Mouse (Mus musculus) layer of hippocampus, postnatal 10 days (tissue): ENCODE measurements around the gene Ak8. TPM values are rescaled to one million over a fixed set of nuclear protein-coding genes. Genes with fewer than 3 reads are reported as not detected.

Experiments used
- microRNA-seq, 2 experiments: library from miRNA; unstranded; fragments of <30 nt; microRNA quantifications; one replicate each; pipeline ENCODE4 v1.2.0; 2021
- total RNA-seq, 2 experiments: library from RNA; stranded (reverse); gene quantifications; 2 replicates each; pipeline ENCODE4 v1.2.3; 2021

Gene Ak8
- total RNA-seq, 2 experiments from 2014 or later = 1.8 TPM

Small RNAs within 50 kb of the gene (microRNA-seq; reads per million reads assigned to microRNA genes)
- gene Mir3088 = 2.7 to 5.1 reads per million in 2 experiments

Other genes starting within 250 kb of the Ak8 start
- gene 1700007K13Rik, start 233.8 kb upstream of the Ak8 start, total RNA-seq = 1 to 10 TPM; 5.1 to 6.8 TPM
- 10 to 100 TPM; 37.2 to 37.4 TPM for gene Mrps2, start 232.1 kb upstream of the Ak8 start, total RNA-seq
- 1 to 10 TPM; 1.2 to 1.9 TPM for gene Gbgt1, start 203.3 kb upstream of the Ak8 start, total RNA-seq
- 1 to 10 TPM in 1 of 2 experiments, not detected in 1; 1.2 TPM for gene Gm10134, start 194.1 kb upstream of the Ak8 start, total RNA-seq
- gene Ralgds, start 187.0 kb upstream of the Ak8 start, total RNA-seq = 100 to 1,000 TPM; 155 to 158 TPM
- gene Cel, start 136.8 kb upstream of the Ak8 start, total RNA-seq = not detected
- 10 to 100 TPM; 19.2 to 19.5 TPM for gene Gtf3c5, start 116.4 kb upstream of the Ak8 start, total RNA-seq
- not detected for gene Gfi1b, start 78.2 kb upstream of the Ak8 start, total RNA-seq
- gene Tsc1, start 58.9 kb upstream of the Ak8 start, total RNA-seq = 10 to 100 TPM; 43.8 to 44.8 TPM
- under 1 TPM in 1 of 2 experiments, not detected in 1; 0.96 TPM for gene Spaca9, start 437 bp upstream of the Ak8 start, total RNA-seq
- gene Gtf3c4, start 140.2 kb downstream of the Ak8 start, total RNA-seq = 10 to 100 TPM; 40.3 to 46.9 TPM
- 1 to 10 TPM; 9.1 TPM for gene Ddx31, start 140.2 kb downstream of the Ak8 start, total RNA-seq
- under 1 TPM; 0.20 to 0.23 TPM for gene Barhl1, start 216.5 kb downstream of the Ak8 start, total RNA-seq